Mouse (Mus musculus): ENCODE results near the gene Abraxas1. TPM values are rescaled to one million over a fixed set of nuclear protein-coding genes. Genes with fewer than 3 reads are reported as not detected.

The Abraxas1 gene
- polyA plus RNA-seq (2021) = 18.5 TPM

GRCm38 (mm10) chr5:100820483-100821184, at the start of gene Abraxas1:
TSS of gene Abraxas1 (minus strand) at chr5:100820965.
- peak; percentile 91 for ATAC-seq
- ChIA-PET POLR2A (interaction anchor here (1.0 kb wide), 1 partner anchor 26 kb away, joined by 4 read pairs; no protein-coding TSS in a partner anchor), CTCF (interaction anchor here (1.0 to 1.6 kb wide), 4 partner anchors 24 to 146 kb away, joined by 3 to 5 read pairs (median 4); partner anchors contain the start of gene Coq2)
- no peaks in the 10 kb centered on the region for H3K27me3 ChIP-seq
- DNase-seq (ENCODE audit: low read depth, low spot score) = no peak
- TF ChIP-seq CTCF (IDR thresholded peaks at IDR 0.05) = no peak
- in situ Hi-C loops (cut with MboI; ENCODE audit: low pct_unique_long_range_greater_than_20kb) = loop anchor here (5.0 to 10.0 kb wide), 2 partner anchors 92 to 844 kb away; partner anchors contain the start of gene Nkx6-1

- H3K27me3 ChIP-seq = no peaks in the 10 kb centered on the region
- DNase-seq (ENCODE audit: low read depth, low spot score) = no peak
- no peak for TF ChIP-seq CTCF (IDR thresholded peaks at IDR 0.05)
- in situ Hi-C loops (cut with MboI; ENCODE audit: low pct_unique_long_range_greater_than_20kb) = no loop called here
- ATAC-seq = no peak
- ChIA-PET POLR2A (no interaction called here), CTCF (interaction anchor here (1.0 to 2.2 kb wide), 3 partner anchors 10 to 50 kb away, joined by 4 to 9 read pairs (median 4); no protein-coding TSS in a partner anchor)
Measured at GRCm38 (mm10) chr5:100869197-100869895, 48.6 kb upstream of the Abraxas1 start.

- DNase-seq (ENCODE audit: low read depth, low spot score) = no peak
- no peak for ATAC-seq
- in situ Hi-C loops (cut with MboI; ENCODE audit: low pct_unique_long_range_greater_than_20kb) = no loop called here
- ChIA-PET CTCF (interaction anchor here (0.9 to 3.2 kb wide), 5 partner anchors 12 to 40 kb away, joined by 3 to 11 read pairs (median 3); no protein-coding TSS in a partner anchor), POLR2A (interaction anchor here (0.7 to 1.5 kb wide), 3 partner anchors 21 to 82 kb away, joined by 3 to 12 read pairs (median 9); partner anchors contain the start of gene Gpat3)
- H3K27me3 ChIP-seq = no peaks in the 10 kb centered on the region
- no peak for TF ChIP-seq CTCF (IDR thresholded peaks at IDR 0.05)
Measured at GRCm38 (mm10) chr5:100866183-100866582, 45.4 kb upstream of the Abraxas1 start.

- no peak for TF ChIP-seq CTCF (IDR thresholded peaks at IDR 0.05)
- ATAC-seq (no peak), DNase-seq (ENCODE audit: low read depth, low spot score) (no peak)
- POLR2A ChIA-PET = no interaction called here
- in situ Hi-C loops (cut with MboI; ENCODE audit: low pct_unique_long_range_greater_than_20kb) = no loop called here
- H3K27me3 ChIP-seq = no peaks in the 10 kb centered on the region
- CTCF ChIA-PET = interaction anchor here (1.1 to 3.2 kb wide), 3 partner anchors 10 to 50 kb away, joined by 3 to 11 read pairs (median 3); no protein-coding TSS in a partner anchor
Measured at GRCm38 (mm10) chr5:100864438-100864837, 43.7 kb upstream of the Abraxas1 start.

- in situ Hi-C loops (cut with MboI; ENCODE audit: low pct_unique_long_range_greater_than_20kb) = no loop called here
- CTCF ChIA-PET = interaction anchor here (1.0 to 1.5 kb wide), 2 partner anchors 21 to 35 kb away, joined by 3 read pairs; no protein-coding TSS in a partner anchor
- DNase-seq (ENCODE audit: low read depth, low spot score) (no peak), ATAC-seq (no peak)
- no peaks in the 10 kb centered on the region for H3K27me3 ChIP-seq
- no peak for TF ChIP-seq CTCF (IDR thresholded peaks at IDR 0.05)
- POLR2A ChIA-PET = no interaction called here
Measured at GRCm38 (mm10) chr5:100863091-100863490, 42.3 kb upstream of the Abraxas1 start.

- TF ChIP-seq CTCF (IDR thresholded peaks at IDR 0.05) = no peak
- DNase-seq (ENCODE audit: low read depth, low spot score) = no peak
Measured at GRCm38 (mm10) chr5:100861811-100862210, 41.0 kb upstream of the Abraxas1 start.

GRCm38 (mm10) chr5:100861140-100861539, 40.4 kb upstream of the Abraxas1 start:
- CTCF ChIA-PET = interaction anchor here (0.7 to 2.1 kb wide), 6 partner anchors 12 to 54 kb away, joined by 3 to 9 read pairs (median 4); partner anchors contain the start of gene Gpat3
- no peak for DNase-seq (ENCODE audit: low read depth, low spot score)
- POLR2A ChIA-PET = no interaction called here
- no peak for TF ChIP-seq CTCF (IDR thresholded peaks at IDR 0.05)
- no peaks in the 10 kb centered on the region for H3K27me3 ChIP-seq
- no peak for ATAC-seq
- in situ Hi-C loops (cut with MboI; ENCODE audit: low pct_unique_long_range_greater_than_20kb) = no loop called here

More at GRCm38 (mm10) chr5:100861811-100862210, 41.0 kb upstream of the Abraxas1 start:
- in situ Hi-C loops (cut with MboI; ENCODE audit: low pct_unique_long_range_greater_than_20kb) = no loop called here
- ATAC-seq = peak; percentile 100
- H3K27me3 ChIP-seq = no peaks in the 10 kb centered on the region
- ChIA-PET POLR2A (no interaction called here), CTCF (interaction anchor here (0.7 to 2.1 kb wide), 6 partner anchors 13 to 187 kb away, joined by 3 to 9 read pairs (median 4); partner anchors contain the start of genes Coq2 and Gpat3)

GRCm38 (mm10) chr5:100860417-100861053, 39.8 kb upstream of the Abraxas1 start:
- no peak for ATAC-seq

GRCm38 (mm10) chr5:100856552-100856951, 35.8 kb upstream of the Abraxas1 start:
- ChIA-PET POLR2A (no interaction called here), CTCF (interaction anchor here (1.6 to 3.3 kb wide), 2 partner anchors 30 to 59 kb away, joined by 4 to 7 read pairs; no protein-coding TSS in a partner anchor)
- no peak for TF ChIP-seq CTCF (IDR thresholded peaks at IDR 0.05)
- ATAC-seq (no peak), DNase-seq (ENCODE audit: low read depth, low spot score) (no peak)
- in situ Hi-C loops (cut with MboI; ENCODE audit: low pct_unique_long_range_greater_than_20kb) = no loop called here
- H3K27me3 ChIP-seq = no peaks in the 10 kb centered on the region

More at GRCm38 (mm10) chr5:100860417-100861053, 39.8 kb upstream of the Abraxas1 start:
- no peak for DNase-seq (ENCODE audit: low read depth, low spot score)
- no peaks in the 10 kb centered on the region for H3K27me3 ChIP-seq
- POLR2A ChIA-PET = no interaction called here
- CTCF ChIA-PET = interaction anchor here (1.0 to 2.1 kb wide), 4 partner anchors 12 to 55 kb away, joined by 3 to 7 read pairs (median 4); partner anchors contain the start of gene Gpat3
- in situ Hi-C loops (cut with MboI; ENCODE audit: low pct_unique_long_range_greater_than_20kb) = no loop called here
- no peak for TF ChIP-seq CTCF (IDR thresholded peaks at IDR 0.05)

- in situ Hi-C loops (cut with MboI; ENCODE audit: low pct_unique_long_range_greater_than_20kb) = no loop called here
- POLR2A ChIA-PET = no interaction called here
- DNase-seq (ENCODE audit: low read depth, low spot score) = no peak
- TF ChIP-seq CTCF (IDR thresholded peaks at IDR 0.05) = no peak
- CTCF ChIA-PET = interaction anchor here (1.3 to 3.2 kb wide), 3 partner anchors 12 to 179 kb away, joined by 3 to 11 read pairs (median 7); partner anchors contain the start of gene Coq2
- ATAC-seq = no peak
- H3K27me3 ChIP-seq = no peaks in the 10 kb centered on the region
Measured at GRCm38 (mm10) chr5:100853963-100854362, 33.2 kb upstream of the Abraxas1 start.
